ENCODE assay signal across 9 mouse cellular contexts in the genomic region with DNA sequence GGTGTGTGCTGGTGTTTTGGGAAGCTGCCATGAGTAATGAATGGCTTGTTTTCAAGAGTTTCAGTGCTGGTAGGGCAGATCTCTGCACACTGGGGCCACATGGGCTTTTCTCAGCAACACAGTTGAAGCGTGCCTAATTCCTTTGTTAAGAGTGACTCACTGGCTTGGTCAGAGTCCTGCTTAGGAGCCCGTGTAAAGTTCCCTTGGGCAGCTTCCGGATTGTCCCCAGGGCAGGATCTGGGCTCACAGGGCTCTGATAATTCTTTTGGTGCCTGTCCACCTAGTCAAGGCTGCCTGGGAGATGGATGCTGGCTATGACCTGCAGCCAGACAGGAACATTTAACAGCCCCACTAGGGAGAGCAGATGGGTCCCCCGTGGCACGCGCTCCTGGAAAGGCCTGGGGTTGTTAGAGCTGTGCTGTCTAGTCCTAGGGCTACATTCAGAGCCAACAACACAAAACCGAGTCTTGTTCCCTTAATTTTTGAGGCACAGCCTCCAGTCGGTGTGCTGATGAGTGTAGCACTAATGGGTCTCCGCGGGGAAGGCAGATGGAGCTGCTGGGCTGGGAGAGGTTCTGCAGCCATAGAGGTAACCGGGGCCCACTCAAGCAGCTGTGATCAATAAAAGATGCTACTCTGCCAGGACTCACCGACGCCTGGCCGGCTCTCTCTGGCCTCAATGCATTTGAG. TPM values are rescaled to one million over a fixed set of nuclear protein-coding genes. Genes with fewer than 3 reads are reported as not detected.
A peak's percentile ranks its signal among the peaks of the same experiment; 100 is the strongest.
DNase-seq lines count a peak whose midpoint lies in the region; ATAC-seq and TF ChIP-seq lines count a peak whose summit lies in the region.
"Had no signal": no experiment of that assay in that cellular context is flagged by ENCODE, and none has a peak within 500 bp of the region (broad histone marks: within the 10 kb centered on the region; RNA-seq: fewer than 3 reads in every experiment).

No protein-coding gene starts in this region.

- TF ChIP-seq CTCF in cerebellum, adult 2 months (IDR thresholded peaks at IDR 0.05; ENCODE audit: borderline replicate concordance, insufficient read depth, low read depth, low read length), result no peak
- no peak for TF ChIP-seq CTCF in forebrain, postnatal 0 days (IDR thresholded peaks at IDR 0.05; ENCODE audit: low read depth)
- no peak for TF ChIP-seq CTCF in hindbrain, postnatal 0 days (IDR thresholded peaks at IDR 0.05; ENCODE audit: low read depth)
- TF ChIP-seq CTCF in olfactory bulb, adult 2 months (IDR thresholded peaks at IDR 0.05; ENCODE audit: insufficient read depth, low read depth, low read length), result no peak

- no peaks in the 10 kb centered on the region for H3K4me1 ChIP-seq in cerebellum, adult 2 months (ENCODE audit: control insufficient read depth, insufficient read depth, low read length)
- H3K4me1 ChIP-seq in forebrain, postnatal 0 days (ENCODE audit: insufficient read depth), result peaks cover 10% of the 10 kb centered on the region
- peaks cover 12% of the 10 kb centered on the region; the same call in 1 of the 2 replicates for H3K4me1 ChIP-seq in hindbrain, postnatal 0 days (ENCODE audit: insufficient read depth, low read length)
- H3K4me1 ChIP-seq in olfactory bulb, adult 2 months (ENCODE audit: control insufficient read depth, insufficient read depth, low read length), result peaks cover 20% of the 10 kb centered on the region

- no peak for TF ChIP-seq POLR2A in cerebellum, adult 2 months (IDR thresholded peaks at IDR 0.05; ENCODE audit: borderline replicate concordance, insufficient read depth, low read length)
- TF ChIP-seq POLR2A in olfactory bulb, adult 2 months (IDR thresholded peaks at IDR 0.05; ENCODE audit: insufficient read depth, low read depth, low read length), result no peak

- no peaks in the 10 kb centered on the region for H3K9me3 ChIP-seq in forebrain, postnatal 0 days (ENCODE audit: low read length)
- H3K9me3 ChIP-seq in hindbrain, postnatal 0 days (ENCODE audit: low read length), result no peaks in the 10 kb centered on the region; the same call in 1 of the 2 replicates

- peak overlapping the region; percentile 11; the same call in 1 of the 2 replicates for H3K27ac ChIP-seq in cerebellum, adult 2 months (ENCODE audit: insufficient read depth, low read length)
- H3K27ac ChIP-seq in forebrain, postnatal 0 days (ENCODE audit: low read depth, low read length), result peak overlapping the region; percentile 29; the same call in 1 of the 2 replicates
- H3K27ac ChIP-seq in hindbrain, postnatal 0 days, result peak overlapping the region; percentile 36; the same call in 1 of the 2 replicates
- H3K27ac ChIP-seq in olfactory bulb, adult 2 months (ENCODE audit: insufficient read depth, low read depth, low read length), result peak overlapping the region; percentile 58
- H3K27ac ChIP-seq: liver, embryonic 14.5 days had no signal

- no peak overlapping the region for H3K4me2 ChIP-seq in forebrain, postnatal 0 days (ENCODE audit: low read depth)
- no peak overlapping the region for H3K4me2 ChIP-seq in hindbrain, postnatal 0 days (ENCODE audit: low read depth, low read length)

- H3K27me3 ChIP-seq in cerebellum, adult 2 months (ENCODE audit: control insufficient read depth, insufficient read depth, low read length), result no peaks in the 10 kb centered on the region
- H3K27me3 ChIP-seq in forebrain, postnatal 0 days (ENCODE audit: insufficient read depth, low read length), result no peaks in the 10 kb centered on the region
- no peaks in the 10 kb centered on the region for H3K27me3 ChIP-seq in hindbrain, postnatal 0 days (ENCODE audit: insufficient read depth, low read length)

- 13% methylated on average over 14 of the region's 14 CpGs for WGBS in cerebellum, adult 2 months
- WGBS in forebrain, postnatal 0 days, result 19% methylated on average over 14 of the region's 14 CpGs
- WGBS in hindbrain, postnatal 0 days, result 21% methylated on average over 14 of the region's 14 CpGs
- WGBS in olfactory bulb, adult 2 months, result 37% methylated on average over 14 of the region's 14 CpGs

- 0 out of 2 replicates have a peak overlapping the region, but pooled peaks have one; percentile 1 for H3K9ac ChIP-seq in forebrain, postnatal 0 days
- H3K9ac ChIP-seq in hindbrain, postnatal 0 days (replicated peaks; ENCODE audit: low read length), result no peak overlapping the region
- H3K9ac ChIP-seq: liver, embryonic 14.5 days had no signal

- H3K36me3 ChIP-seq in forebrain, postnatal 0 days (ENCODE audit: insufficient read depth), result peaks cover 12% of the 10 kb centered on the region
- peaks cover 18% of the 10 kb centered on the region for H3K36me3 ChIP-seq in hindbrain, postnatal 0 days (ENCODE audit: insufficient read depth, low read length)

- DNase-seq in adrenal gland, adult (ENCODE audit: inconsistent age in 2 of 2, low spot score in 1 of 2), result peak; percentile 27 to 79
- no peak for DNase-seq in adrenal gland, adult 18-20 months (ENCODE audit: low spot score in 2 of 2)
- DNase-seq in cerebellum, adult 2 months, result peak; percentile 17 to 49
- peak; percentile 46 for DNase-seq in forebrain, postnatal 0 days
- peak; percentile 68 for DNase-seq in hindbrain, postnatal 0 days (ENCODE audit: low spot score)
- DNase-seq in left cerebral cortex, postnatal 4 days, result peak; percentile 38
- DNase-seq in c-Kit-positive CD71-positive TER-119-positive erythroid progenitor cells, embryonic 14.5 days (ENCODE audit: low spot score), result no peak

- H3K4me3 ChIP-seq in cerebellum, adult 2 months (replicated peaks; ENCODE audit: insufficient read depth, low read depth, low read length), result no peak overlapping the region
- no peak overlapping the region for H3K4me3 ChIP-seq in forebrain, postnatal 0 days (ENCODE audit: low read depth, low read length)
- no peak overlapping the region for H3K4me3 ChIP-seq in hindbrain, postnatal 0 days (ENCODE audit: low read length)
- H3K4me3 ChIP-seq in olfactory bulb, adult 2 months (ENCODE audit: insufficient read depth, low read depth, low read length), result no peak overlapping the region

- intact Hi-C loops in left cerebral cortex, postnatal 4 days (cut with DNase I), result no loop called here

- ATAC-seq in forebrain, postnatal 0 days, result peak; percentile 75
- peak; percentile 74 for ATAC-seq in hindbrain, postnatal 0 days

RNA-seq across cellular contexts. Expression of a gene that starts 27.2 kb away (rescaled TPM):
- total RNA-seq in adrenal gland, adult 18-20 months (2021), result 100 to 1,000 TPM; 103 to 126 TPM
- 55.1 and 58.7 TPM in 2 replicates for polyA plus RNA-seq in cerebellum, adult 2 months (2012; rRNA removed)
- 41.2 and 52.3 TPM in 2 replicates for total RNA-seq in forebrain, postnatal 0 days (2014; rRNA removed)
- 56.7 and 60.4 TPM in 2 replicates for polyA plus RNA-seq in forebrain, postnatal 0 days (2015; fragmentation: Nextera tagmentation; extraction: Ambion mirVana)
- total RNA-seq in hindbrain, postnatal 0 days (2014; rRNA removed), result 57.9 and 60.0 TPM in 2 replicates
- polyA plus RNA-seq in hindbrain, postnatal 0 days (2015; fragmentation: Nextera tagmentation; extraction: Ambion mirVana), result 61.5 and 64.5 TPM in 2 replicates
- 10 to 100 TPM; 40.0 to 41.7 TPM for total RNA-seq in left cerebral cortex, postnatal 4 days (2021)
- polyA plus RNA-seq in olfactory bulb, adult 2 months (2012; ENCODE audit: insufficient read depth, insufficient read length, low replicate concordance, missing spikeins), result not detected in 2 replicates

Comparison
In these comparisons a context has a peak if more than half of its experiments do, and no peak if none do; other contexts are left out.
1. DNase-seq: peak in adrenal gland, adult (2 of 2), cerebellum, adult 2 months (2 of 2), forebrain, postnatal 0 days (single experiment), hindbrain, postnatal 0 days (single experiment) and left cerebral cortex, postnatal 4 days (single experiment); none in adrenal gland, adult 18-20 months (0 of 2) and c-Kit-positive CD71-positive TER-119-positive erythroid progenitor cells, embryonic 14.5 days (single experiment).
2. Peak in every context shown above with its lines, with median percentiles within 50 percentile points of each other: H3K27ac ChIP-seq.